Mouse (Mus musculus) testis, adult 10 weeks (tissue): ENCODE results near the gene Tppp3. TPM values are rescaled to one million over a fixed set of nuclear protein-coding genes. Genes with fewer than 3 reads are reported as not detected.

Experiments
- polyA plus RNA-seq: library from polyadenylated mRNA; stranded (reverse); fragments of 350-450 nt; fragmentation: Illumina TruSeq; extraction: RNeasy Lipid Tissue Mini Kit (QIAGEN cat#74804); gene quantifications from one replicate; pipeline ENCODE4 v1.2.3, GENCODE M21; 2014; ENCODE audit warnings: low read depth, low replicate concordance

Gene Tppp3
- 0.20 TPM for polyA plus RNA-seq

DNA sequence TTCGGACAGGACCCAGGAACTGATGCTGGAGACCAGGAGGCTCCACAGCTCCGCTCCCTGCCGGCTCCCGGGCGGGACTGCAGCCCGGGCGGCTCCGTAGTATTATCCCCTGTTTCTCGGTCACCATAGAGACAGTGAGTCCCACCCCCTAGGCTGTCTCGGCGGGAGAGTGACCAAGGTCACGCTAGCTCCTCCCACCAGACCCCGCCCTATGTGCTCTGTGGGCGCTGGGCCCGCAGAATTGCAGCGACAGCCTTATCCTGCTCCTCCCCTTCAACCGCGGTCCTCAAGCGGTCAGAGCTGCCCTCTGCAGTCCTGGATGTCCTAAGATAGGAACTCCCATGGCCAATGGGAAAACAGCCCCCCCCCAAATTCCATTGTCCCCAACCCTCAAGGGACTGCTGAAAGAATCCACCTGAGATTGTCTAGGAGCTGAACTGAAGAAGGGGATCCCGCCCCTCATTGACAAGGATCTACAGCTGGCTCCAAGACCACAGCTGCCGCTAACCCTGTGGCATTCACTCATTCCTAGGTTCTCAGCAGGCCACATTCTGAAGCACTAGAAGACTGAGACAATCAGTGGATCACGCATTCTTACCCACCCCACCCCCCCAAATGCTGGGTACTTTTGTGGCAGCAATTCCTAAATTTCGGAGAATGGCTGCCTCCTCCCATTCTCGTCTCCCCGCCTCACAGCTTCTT lies at the start of gene Tppp3:
Gene Tppp3, minus strand, starts transcription at position 213 of the 702 bp plus-strand sequence.

DNA sequence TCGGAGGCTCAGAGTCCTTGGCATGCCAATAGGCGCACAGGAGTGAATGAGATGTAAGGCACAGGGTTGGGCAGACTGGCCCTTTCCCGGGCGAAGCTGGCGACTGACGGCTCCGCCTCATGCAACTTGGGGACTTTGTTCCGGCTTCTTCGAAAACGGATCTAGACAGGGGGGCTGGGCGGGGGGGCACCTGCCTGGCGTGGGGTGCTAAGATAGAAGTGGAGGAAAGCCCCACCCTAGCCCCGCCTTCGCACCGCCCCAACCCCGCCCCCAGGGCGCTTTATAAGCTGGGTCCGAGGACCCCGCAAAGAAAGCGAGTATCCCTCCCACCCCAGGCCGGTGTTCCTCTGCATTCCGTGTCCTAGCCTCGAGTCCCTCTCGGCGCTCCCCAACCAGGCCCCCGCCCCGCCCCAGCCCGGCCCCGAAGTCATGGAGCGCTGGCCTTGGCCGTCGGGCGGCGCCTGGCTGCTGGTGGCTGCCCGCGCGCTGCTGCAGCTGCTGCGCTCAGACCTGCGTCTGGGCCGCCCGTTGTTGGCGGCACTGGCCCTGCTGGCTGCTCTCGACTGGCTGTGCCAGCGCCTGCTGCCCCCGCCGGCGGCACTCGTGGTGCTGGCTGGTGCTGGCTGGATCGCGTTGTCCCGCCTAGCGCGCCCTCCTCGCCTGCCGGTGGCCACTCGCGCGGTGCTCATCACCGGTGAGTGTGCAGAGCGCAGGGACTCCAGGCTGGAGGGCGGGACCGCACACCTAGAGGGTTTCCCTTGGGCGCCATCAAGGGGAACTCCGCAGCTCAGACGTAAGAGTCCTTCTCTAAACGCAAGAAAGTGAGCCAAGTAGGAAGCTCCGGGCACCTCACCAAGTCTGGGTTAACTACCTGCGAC lies 47.3 kb upstream of the Tppp3 start, which contains the start of gene Hsd11b2:
Gene Hsd11b2, plus strand, starts transcription at position 320 of the 878 bp plus-strand sequence.

DNA sequence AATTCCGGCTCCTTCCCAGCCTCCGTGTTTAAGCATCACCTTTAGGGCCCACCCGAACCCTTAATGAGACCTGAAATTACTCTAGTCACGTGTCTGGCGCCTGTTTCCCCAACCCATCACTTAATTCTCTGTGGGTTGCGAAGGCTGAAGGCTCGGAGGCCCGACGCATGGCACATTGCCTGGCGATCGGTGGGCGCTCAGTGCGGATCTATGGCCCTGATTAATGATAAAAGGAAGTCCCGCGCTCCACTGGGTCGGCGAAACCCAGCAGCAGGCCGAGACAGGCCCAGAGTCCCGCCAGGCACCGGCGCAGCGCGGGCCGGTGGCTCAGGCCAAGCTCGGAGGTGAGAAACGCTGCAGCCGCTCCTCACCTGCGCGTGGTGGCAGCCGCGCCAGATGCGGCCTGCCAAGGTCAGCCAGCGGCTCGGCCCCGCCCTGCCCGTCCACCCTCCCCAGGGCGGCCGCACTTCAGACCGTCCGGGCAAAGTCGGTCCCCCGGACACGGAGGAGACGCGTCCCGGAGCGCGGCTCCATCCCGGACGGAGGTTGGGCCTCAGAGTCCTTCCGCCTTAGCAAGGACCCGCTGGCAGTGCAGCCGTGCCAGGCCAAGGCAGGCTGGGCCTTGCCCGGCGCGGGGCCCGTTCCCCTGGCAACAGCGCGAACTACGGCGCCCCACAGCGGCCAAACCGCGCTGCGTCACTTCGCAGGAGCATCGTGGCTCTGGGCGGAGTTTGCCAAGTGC lies 25.3 kb upstream of the Tppp3 start, which contains the start of gene Zdhhc1:
Gene Zdhhc1, minus strand, starts transcription at position 464 of the 742 bp plus-strand sequence.

Other genes starting within 250 kb of the Tppp3 start
- gene D230025D16Rik, start 246.4 kb downstream of the Tppp3 start, polyA plus RNA-seq: 9.0 TPM
- 2.6 TPM for gene B3gnt9, start 216.4 kb downstream of the Tppp3 start, polyA plus RNA-seq
- 0.20 TPM for gene Tradd, start 206.9 kb downstream of the Tppp3 start, polyA plus RNA-seq
- gene Fbxl8, start 206.9 kb downstream of the Tppp3 start, polyA plus RNA-seq: not detected
- not detected for gene Hsf4, start 201.7 kb downstream of the Tppp3 start, polyA plus RNA-seq
- 0.06 TPM for gene Nol3, start 195.4 kb downstream of the Tppp3 start, polyA plus RNA-seq
- 8.6 TPM for gene 4931428F04Rik, start 181.7 kb downstream of the Tppp3 start, polyA plus RNA-seq
- 0.71 TPM for gene Exoc3l, start 175.4 kb downstream of the Tppp3 start, polyA plus RNA-seq
- gene E2f4, start 173.9 kb downstream of the Tppp3 start, polyA plus RNA-seq: 5.4 TPM
- 0.15 TPM for gene Elmo3, start 165.9 kb downstream of the Tppp3 start, polyA plus RNA-seq
- 0.87 TPM for gene Lrrc29, start 145.2 kb downstream of the Tppp3 start, polyA plus RNA-seq
- 3.1 TPM for gene Tmem208, start 145.2 kb downstream of the Tppp3 start, polyA plus RNA-seq
- 0.80 TPM for gene Fhod1, start 123.6 kb downstream of the Tppp3 start, polyA plus RNA-seq
- gene Slc9a5, start 122.7 kb downstream of the Tppp3 start, polyA plus RNA-seq: 1.6 TPM
- gene Plekhg4, start 98.3 kb downstream of the Tppp3 start, polyA plus RNA-seq: 3.6 TPM
- 99.0 TPM for gene Kctd19, start 58.0 kb downstream of the Tppp3 start, polyA plus RNA-seq
- 73.0 TPM for gene Lrrc36, start 58.0 kb downstream of the Tppp3 start, polyA plus RNA-seq
- gene Zdhhc1, start 25.4 kb upstream of the Tppp3 start, polyA plus RNA-seq: 4.0 TPM
- 0.11 TPM for gene Hsd11b2, start 47.2 kb upstream of the Tppp3 start, polyA plus RNA-seq
- 10.6 TPM for gene Atp6v0d1, start 94.5 kb upstream of the Tppp3 start, polyA plus RNA-seq
- 0.38 TPM for gene Ripor1, start 133.7 kb upstream of the Tppp3 start, polyA plus RNA-seq
- 31.2 TPM for gene Ctcf, start 165.0 kb upstream of the Tppp3 start, polyA plus RNA-seq
- gene Agrp, start 165.9 kb upstream of the Tppp3 start, polyA plus RNA-seq: not detected
- gene Carmil2, start 214.7 kb upstream of the Tppp3 start, polyA plus RNA-seq: 0.14 TPM
- gene Acd, start 229.6 kb upstream of the Tppp3 start, polyA plus RNA-seq: 3.0 TPM
- gene Pard6a, start 229.6 kb upstream of the Tppp3 start, polyA plus RNA-seq: 2.3 TPM
- gene 4933405L10Rik, start 236.1 kb upstream of the Tppp3 start, polyA plus RNA-seq: 4.7 TPM
- gene Enkd1, start 236.7 kb upstream of the Tppp3 start, polyA plus RNA-seq: 5.3 TPM